Comparison of ENCODE assay signal across 10 mouse cellular contexts in genomic region chr17:31692918-31693317, GRCm38 (mm10). TPM values are rescaled to one million over a fixed set of nuclear protein-coding genes. Genes with fewer than 3 reads are reported as not detected.
DNase-seq lines count a peak whose midpoint lies in the region; ATAC-seq and TF ChIP-seq lines count a peak whose summit lies in the region.
"Had no signal": no experiment of that assay in that cellular context is flagged by ENCODE, and none has a peak within 500 bp of the region (broad histone marks: within the 10 kb centered on the region; RNA-seq: fewer than 3 reads in every experiment).

No protein-coding gene starts in this region.

- no peak overlapping the region for H3K9ac ChIP-seq in limb, embryonic 12.5 days (replicated peaks)
- H3K9ac ChIP-seq in forebrain, embryonic 12.5 days, result no peak overlapping the region

- H3K4me3 ChIP-seq in heart, embryonic 10.5 days, result 0 out of 2 replicates have a peak overlapping the region, but pooled peaks have one; percentile 46
- no peak overlapping the region for H3K4me3 ChIP-seq in limb, embryonic 12.5 days (replicated peaks)
- H3K4me3 ChIP-seq in limb, embryonic 10.5 days, result no peak overlapping the region
- H3K4me3 ChIP-seq in forebrain, embryonic 12.5 days (replicated peaks), result no peak overlapping the region; the same call in 1 of the 2 replicates
- no peak overlapping the region for H3K4me3 ChIP-seq in myocyte

- no peaks in the 10 kb centered on the region; the same call in 1 of the 2 replicates for H3K9me3 ChIP-seq in heart, embryonic 10.5 days
- no peaks in the 10 kb centered on the region for H3K9me3 ChIP-seq in limb, embryonic 12.5 days
- H3K9me3 ChIP-seq in limb, embryonic 10.5 days (replicated peaks), result no peaks in the 10 kb centered on the region
- no peaks in the 10 kb centered on the region for H3K9me3 ChIP-seq in forebrain, embryonic 12.5 days

- peaks cover 23% of the 10 kb centered on the region for H3K4me1 ChIP-seq in heart, embryonic 10.5 days
- H3K4me1 ChIP-seq in limb, embryonic 12.5 days (replicated peaks), result peaks cover 16% of the 10 kb centered on the region
- H3K4me1 ChIP-seq in limb, embryonic 10.5 days, result peaks cover 12% of the 10 kb centered on the region
- H3K4me1 ChIP-seq in forebrain, embryonic 12.5 days, result peaks cover 16% of the 10 kb centered on the region

- H3ac ChIP-seq in myocyte (ENCODE audit: control insufficient read depth, insufficient read length), result no peak overlapping the region

- TF ChIP-seq POLR2A in myocyte (IDR thresholded peaks at IDR 0.05; ENCODE audit: insufficient read length, low read depth), result no peak

- H3K36me3 ChIP-seq in heart, embryonic 10.5 days, result no peaks in the 10 kb centered on the region
- no peaks in the 10 kb centered on the region for H3K36me3 ChIP-seq in limb, embryonic 12.5 days
- H3K36me3 ChIP-seq in limb, embryonic 10.5 days, result no peaks in the 10 kb centered on the region
- H3K36me3 ChIP-seq in forebrain, embryonic 12.5 days (replicated peaks), result no peaks in the 10 kb centered on the region
- no peaks in the 10 kb centered on the region for H3K36me3 ChIP-seq in myocyte (ENCODE audit: control insufficient read depth, insufficient read depth)

- intact Hi-C loops in heart, postnatal 10 days (cut with DNase I), result no loop called here

- H3K27ac ChIP-seq in heart, embryonic 10.5 days, result peak overlapping the region; percentile 84
- H3K27ac ChIP-seq in limb, embryonic 12.5 days, result no peak overlapping the region
- H3K27ac ChIP-seq in limb, embryonic 10.5 days, result no peak overlapping the region
- H3K27ac ChIP-seq in forebrain, embryonic 12.5 days, result no peak overlapping the region

- H3K27me3 ChIP-seq in heart, embryonic 10.5 days (ENCODE audit: insufficient read depth, poor library complexity, severe bottlenecking), result no peaks in the 10 kb centered on the region
- no peaks in the 10 kb centered on the region for H3K27me3 ChIP-seq in limb, embryonic 12.5 days
- H3K27me3 ChIP-seq in limb, embryonic 10.5 days (ENCODE audit: low read depth, poor library complexity, severe bottlenecking), result no peaks in the 10 kb centered on the region
- no peaks in the 10 kb centered on the region; the same call in 1 of the 2 replicates for H3K27me3 ChIP-seq in forebrain, embryonic 12.5 days
- no peaks in the 10 kb centered on the region for H3K27me3 ChIP-seq in myocyte (ENCODE audit: control insufficient read depth, insufficient read depth, insufficient read length)

- no peaks in the 10 kb centered on the region for H3K79me2 ChIP-seq in myocyte (ENCODE audit: control insufficient read depth, insufficient read depth)

- peak; percentile 10; the same call in 1 of the 2 replicates for ATAC-seq in limb, embryonic 12.5 days (ENCODE audit: insufficient number of reproducible peaks, insufficient read depth, low FRiP score, low TSS enrichment, low read depth)
- ATAC-seq in forebrain, embryonic 12.5 days (ENCODE audit: low FRiP score), result peak; percentile 21

- peak overlapping the region; percentile 57 for H3K4me2 ChIP-seq in limb, embryonic 12.5 days
- peak overlapping the region; percentile 48; the same call in 1 of the 2 replicates for H3K4me2 ChIP-seq in forebrain, embryonic 12.5 days
- peak overlapping the region; percentile 22 for H3K4me2 ChIP-seq in myocyte (ENCODE audit: low read depth)

- WGBS in heart, embryonic 10.5 days, result 36% methylated on average over 5 of the region's 5 CpGs
- WGBS in limb, embryonic 12.5 days, result 44% methylated on average over 5 of the region's 5 CpGs
- WGBS in limb, embryonic 10.5 days, result 43% methylated on average over 5 of the region's 5 CpGs
- 41% methylated on average over 5 of the region's 5 CpGs for WGBS in forebrain, embryonic 12.5 days

- no peak for DNase-seq in heart, embryonic 10.5 days (ENCODE audit: low spot score)
- DNase-seq in heart, postnatal 10 days, result no peak
- DNase-seq in limb, embryonic 10.5 days (ENCODE audit: low spot score), result no peak
- no peak for DNase-seq in cerebellum, adult 11 months
- no peak for DNase-seq in layer of hippocampus, adult 11-12 months (ENCODE audit: low spot score)

TF ChIP-seq in myocyte, 11 proteins besides CTCF, POLR2A, EP300 and RAD21:
- TF ChIP-seq MYOG (IDR thresholded peaks at IDR 0.05; ENCODE audit: control insufficient read depth in 1 of 3, insufficient read depth in 1 of 3, insufficient read length in 2 of 3, low read depth in 2 of 3) (no peak), MYOD1 (IDR thresholded peaks at IDR 0.05; ENCODE audit: control insufficient read depth in 1 of 3, insufficient read length in 2 of 3, low read depth in 2 of 3) (no peak), SRF (IDR thresholded peaks at IDR 0.05; ENCODE audit: control insufficient read depth, insufficient read length, low read depth) (no peak), USF1 (IDR thresholded peaks at IDR 0.05; ENCODE audit: low read depth) (no peak), E2F4 (IDR thresholded peaks at IDR 0.05; ENCODE audit: insufficient read depth) (no peak), TCF12 (IDR thresholded peaks at IDR 0.05; ENCODE audit: insufficient read depth, poor library complexity, severe bottlenecking) (no peak), POLR2AphosphoS2 (IDR thresholded peaks at IDR 0.05; ENCODE audit: insufficient read length, low read depth) (no peak), CEBPB (IDR thresholded peaks at IDR 0.05; ENCODE audit: insufficient read depth, poor library complexity, severe bottlenecking) (no peak), REST (IDR thresholded peaks at IDR 0.05; ENCODE audit: insufficient read depth, insufficient read length) (no peak), MAX (IDR thresholded peaks at IDR 0.05; ENCODE audit: low read depth) (no peak)

RNA-seq across cellular contexts. Expression of gene Cryaa, which starts 15.3 kb away (rescaled TPM):
- not detected in 2 replicates for polyA plus RNA-seq in heart, embryonic 10.5 days (2016; fragmentation: Nextera tagmentation; extraction: Ambion mirVana)
- not detected for total RNA-seq in heart, postnatal 10 days (2021)
- 0.33 TPM in 1 of 2 replicates, not detected in the other for polyA plus RNA-seq in limb, embryonic 12.5 days (2016; fragmentation: Nextera tagmentation; extraction: Ambion mirVana)
- polyA plus RNA-seq in limb, embryonic 10.5 days (2016; fragmentation: Nextera tagmentation; extraction: Ambion mirVana), result not detected in 2 replicates
- polyA plus RNA-seq in forebrain, embryonic 12.5 days (2016; fragmentation: Nextera tagmentation; extraction: Ambion mirVana), result not detected in 2 replicates
- polyA plus RNA-seq in myocyte (2012; fragmentation: generic; extraction: Trizol), result not detected
- total RNA-seq: megakaryocyte-erythroid progenitor cell, adult 5-6 weeks had no signal
- polyA plus RNA-seq: testis, adult 2 months had no signal

RNA-seq across cellular contexts. Expression of gene U2af1, which starts 34.2 kb away (rescaled TPM):
- polyA plus RNA-seq in heart, embryonic 10.5 days (2016; fragmentation: Nextera tagmentation; extraction: Ambion mirVana), result 271 and 373 TPM in 2 replicates
- 100 to 1,000 TPM; 111 TPM for total RNA-seq in heart, postnatal 10 days (2021)
- polyA plus RNA-seq in limb, embryonic 12.5 days (2016; fragmentation: Nextera tagmentation; extraction: Ambion mirVana), result 411 and 432 TPM in 2 replicates
- 473 and 525 TPM in 2 replicates for polyA plus RNA-seq in limb, embryonic 10.5 days (2016; fragmentation: Nextera tagmentation; extraction: Ambion mirVana)
- polyA plus RNA-seq in forebrain, embryonic 12.5 days (2016; fragmentation: Nextera tagmentation; extraction: Ambion mirVana), result 379 and 385 TPM in 2 replicates
- 135 TPM for polyA plus RNA-seq in myocyte (2012; fragmentation: generic; extraction: Trizol)

RNA-seq across cellular contexts. Expression of gene Cbs, which starts 55.9 kb away (rescaled TPM):
- 0.89 and 2.1 TPM in 2 replicates for polyA plus RNA-seq in heart, embryonic 10.5 days (2016; fragmentation: Nextera tagmentation; extraction: Ambion mirVana)
- total RNA-seq in heart, postnatal 10 days (2021), result 1 to 10 TPM in 1 of 2 experiments, under 1 TPM in 1; 0.55 to 1.0 TPM
- 2.8 and 2.9 TPM in 2 replicates for polyA plus RNA-seq in limb, embryonic 12.5 days (2016; fragmentation: Nextera tagmentation; extraction: Ambion mirVana)
- 1.9 and 2.3 TPM in 2 replicates for polyA plus RNA-seq in limb, embryonic 10.5 days (2016; fragmentation: Nextera tagmentation; extraction: Ambion mirVana)
- 2.6 and 2.7 TPM in 2 replicates for polyA plus RNA-seq in forebrain, embryonic 12.5 days (2016; fragmentation: Nextera tagmentation; extraction: Ambion mirVana)
- polyA plus RNA-seq in myocyte (2012; fragmentation: generic; extraction: Trizol), result 0.06 TPM
